Mouse (Mus musculus): ENCODE results near the gene Apom. TPM values are rescaled to one million over a fixed set of nuclear protein-coding genes. Genes with fewer than 3 reads are reported as not detected.

The Apom gene
- total RNA-seq, 1 experiment, result 10.0 TPM

DNA sequence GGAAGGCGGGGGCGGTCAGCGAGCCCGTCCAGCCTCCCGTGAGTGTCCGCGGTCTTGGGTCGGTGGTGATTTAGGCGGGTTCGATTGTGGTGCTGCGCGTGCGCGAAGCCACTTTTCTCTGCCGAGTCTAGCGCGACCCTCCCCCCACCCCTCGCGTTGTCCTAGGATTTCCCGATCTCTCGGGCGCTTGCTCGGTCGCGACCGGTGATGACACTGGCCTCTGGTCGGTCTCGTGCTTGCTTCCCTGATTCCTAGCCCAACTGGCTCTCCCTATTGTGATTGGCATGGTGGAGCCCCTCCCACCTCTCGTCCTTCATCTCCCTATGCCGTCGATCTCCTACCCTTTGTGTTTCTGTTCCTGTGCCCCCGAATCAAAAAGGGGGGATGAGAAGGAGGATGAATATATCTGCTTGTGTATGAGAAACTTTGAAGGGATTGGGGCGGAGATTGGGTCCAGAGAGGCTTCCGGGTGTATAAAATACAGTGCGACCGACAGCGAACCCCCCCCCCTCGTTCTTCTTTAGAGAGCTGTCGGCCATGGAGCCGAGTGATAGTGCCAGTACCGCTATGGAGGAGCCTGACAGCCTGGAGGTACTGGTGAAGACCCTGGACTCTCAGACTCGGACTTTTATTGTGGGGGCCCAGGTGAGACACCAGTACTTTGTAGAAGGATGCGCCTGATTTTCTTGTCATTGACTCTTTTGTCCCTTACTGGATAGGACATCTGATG, 3.9 kb upstream of the Apom start:
- H3K9ac ChIP-seq (ENCODE audit: insufficient read depth, low read depth, low read length, poor library complexity, severe bottlenecking), result peak overlapping the region; percentile 98
- H3K9me3 ChIP-seq (ENCODE audit: control insufficient read depth, insufficient read depth, low read depth, low read length), result no peaks in the 10 kb centered on the region
- DNase-seq (ENCODE audit: low read depth, low spot score), result peak; percentile 60
- H3K27ac ChIP-seq (ENCODE audit: insufficient read depth, low read depth, low read length, poor library complexity, severe bottlenecking), result peak overlapping the region; percentile 94
- in situ Hi-C loops (cut with MboI; ENCODE audit: low sequenced_read_pairs in 2 of 2, unreplicated experiment in 2 of 2), result no loop called here
- H3K4me1 ChIP-seq (ENCODE audit: control insufficient read depth in 2 of 2, insufficient read depth in 2 of 2, low read length in 2 of 2, poor library complexity in 1 of 2), result peaks cover 0 to 12% of the 10 kb centered on the region in 2 experiments; a peak in 2 of 4 replicates
- peaks cover 23% of the 10 kb centered on the region for H3K36me3 ChIP-seq (ENCODE audit: control insufficient read depth, insufficient read depth, low read length, poor library complexity, severe bottlenecking)
- H3K4me3 ChIP-seq (ENCODE audit: insufficient read depth in 1 of 2, low read depth in 1 of 2, low read length in 2 of 2, poor library complexity in 1 of 2, severe bottlenecking in 1 of 2), result peak overlapping the region; percentile 68 to 95
- TF ChIP-seq MAFK (IDR thresholded peaks at IDR 0.05; ENCODE audit: insufficient read depth, low read depth, low read length) (no peak), ZC3H11A (IDR thresholded peaks at IDR 0.05; ENCODE audit: borderline replicate concordance, low read depth, low read length) (no peak), ZNF384 (IDR thresholded peaks at IDR 0.05; ENCODE audit: low read depth, low read length) (no peak), CHD2 (IDR thresholded peaks at IDR 0.05; ENCODE audit: low read depth, low read length) (peak; percentile 40; the same call in 1 of the 2 replicates)

DNA sequence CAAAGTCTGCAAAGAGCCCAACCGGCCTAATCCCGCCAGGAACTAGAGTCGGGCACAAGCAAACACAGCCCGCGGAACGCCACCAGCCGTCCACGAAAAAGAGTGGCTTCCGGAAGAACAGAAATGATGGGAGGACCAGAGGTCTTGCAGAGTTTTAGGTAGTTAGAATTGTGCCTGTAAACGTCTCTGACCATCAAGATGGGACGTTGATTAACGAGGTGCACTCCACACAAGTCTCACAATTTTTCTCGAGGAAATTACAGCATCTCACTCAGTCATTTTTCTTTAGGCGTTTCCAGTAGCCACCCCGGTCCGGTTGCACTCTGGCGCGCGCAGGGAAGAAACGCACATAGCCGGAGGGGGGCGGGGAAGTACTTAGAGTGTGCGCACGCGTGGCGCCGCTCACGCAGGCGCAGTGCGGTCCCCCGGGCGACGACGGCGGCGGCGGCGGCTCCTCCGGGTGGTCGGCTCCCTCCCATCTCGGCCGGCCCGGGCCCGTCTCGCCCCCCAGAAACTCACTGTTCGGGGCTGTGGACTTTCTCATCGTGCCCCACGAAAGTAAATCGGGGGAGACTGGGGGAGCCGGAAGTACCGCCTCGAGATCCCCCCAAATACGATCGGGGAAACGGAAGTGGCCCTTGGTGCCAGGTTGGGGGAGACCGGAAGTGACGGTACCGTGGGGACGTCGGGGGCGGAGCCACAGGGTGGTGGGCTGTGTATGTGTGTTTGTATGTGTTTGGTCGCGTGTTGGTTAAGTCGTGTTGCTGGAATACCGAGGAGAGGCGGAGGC, 3.1 kb upstream of the Apom start, which contains the start of gene Bag6:
TSS of gene Bag6 (plus strand) at position 378 of the 790 bp plus-strand sequence.
- Histone ChIP-seq H3K36me3 (ENCODE audit: control insufficient read depth, insufficient read depth, low read length, poor library complexity, severe bottlenecking) (peaks cover 16% of the 10 kb centered on the region), H3K27ac (ENCODE audit: insufficient read depth, low read depth, low read length, poor library complexity, severe bottlenecking) (peak within 1 kb of the TSS; percentile 94), H3K4me3 (ENCODE audit: insufficient read depth in 1 of 2, low read depth in 1 of 2, low read length in 2 of 2, poor library complexity in 1 of 2, severe bottlenecking in 1 of 2) (peak within 1 kb of the TSS; percentile 68 to 95), H3K9ac (ENCODE audit: insufficient read depth, low read depth, low read length, poor library complexity, severe bottlenecking) (peak within 1 kb of the TSS; percentile 98), H3K4me1 (ENCODE audit: control insufficient read depth in 2 of 2, insufficient read depth in 2 of 2, low read length in 2 of 2, poor library complexity in 1 of 2) (peaks cover 0 to 9% of the 10 kb centered on the region in 2 experiments; a peak in 2 of 4 replicates), H3K9me3 (ENCODE audit: control insufficient read depth, insufficient read depth, low read depth, low read length) (no peaks in the 10 kb centered on the region)
- in situ Hi-C loops (cut with MboI; ENCODE audit: low sequenced_read_pairs in 2 of 2, unreplicated experiment in 2 of 2), result no loop called here
- TF ChIP-seq HCFC1 (IDR thresholded peaks at IDR 0.05; ENCODE audit: borderline replicate concordance, insufficient read depth, low read length), result peak; percentile 83
- TF ChIP-seq MAFK (IDR thresholded peaks at IDR 0.05; ENCODE audit: insufficient read depth, low read depth, low read length), result no peak
- DNase-seq (ENCODE audit: low read depth, low spot score), result peak; percentile 89

DNA sequence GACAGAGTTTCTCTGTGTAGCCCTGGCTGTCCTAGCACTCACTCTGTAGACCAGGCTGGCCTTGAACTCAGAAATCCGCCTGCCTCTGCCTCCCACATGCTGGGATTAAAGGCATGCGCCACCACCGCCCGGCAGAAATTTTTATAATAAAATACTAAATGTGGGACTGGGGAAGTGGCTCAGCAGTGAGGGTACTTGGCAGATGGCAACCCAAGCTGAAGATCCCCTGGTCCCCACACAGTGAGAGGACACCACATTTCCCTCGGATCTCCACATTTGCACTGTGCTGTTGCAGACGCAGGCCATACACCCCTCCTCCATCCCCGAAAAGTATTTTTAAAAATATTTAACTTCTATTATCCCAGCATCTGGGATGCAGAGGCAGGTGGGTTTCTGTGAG, 1.7 kb upstream of the Apom start:
- no peak for DNase-seq (ENCODE audit: low read depth, low spot score)
- peaks cover 4% of the 10 kb centered on the region for H3K36me3 ChIP-seq (ENCODE audit: control insufficient read depth, insufficient read depth, low read length, poor library complexity, severe bottlenecking)
- H3K9me3 ChIP-seq (ENCODE audit: control insufficient read depth, insufficient read depth, low read depth, low read length), result no peaks in the 10 kb centered on the region
- H3K27ac ChIP-seq (ENCODE audit: insufficient read depth, low read depth, low read length, poor library complexity, severe bottlenecking), result no peak overlapping the region
- TF ChIP-seq ZNF384 (IDR thresholded peaks at IDR 0.05; ENCODE audit: low read depth, low read length), result no peak
- no peak for TF ChIP-seq ZC3H11A (IDR thresholded peaks at IDR 0.05; ENCODE audit: borderline replicate concordance, low read depth, low read length)
- TF ChIP-seq HCFC1 (IDR thresholded peaks at IDR 0.05; ENCODE audit: borderline replicate concordance, insufficient read depth, low read length), result no peak
- TF ChIP-seq MAFK (IDR thresholded peaks at IDR 0.05; ENCODE audit: insufficient read depth, low read depth, low read length), result no peak
- no peak for TF ChIP-seq CHD2 (IDR thresholded peaks at IDR 0.05; ENCODE audit: low read depth, low read length)
- no peak overlapping the region for H3K4me3 ChIP-seq (ENCODE audit: insufficient read depth in 1 of 2, low read depth in 1 of 2, low read length in 2 of 2, poor library complexity in 1 of 2, severe bottlenecking in 1 of 2)
- H3K4me1 ChIP-seq (ENCODE audit: control insufficient read depth in 2 of 2, insufficient read depth in 2 of 2, low read length in 2 of 2, poor library complexity in 1 of 2), result peaks cover 0 to 7% of the 10 kb centered on the region in 2 experiments; a peak in 2 of 4 replicates
- no peak overlapping the region; the same call in 1 of the 2 replicates for H3K9ac ChIP-seq (ENCODE audit: insufficient read depth, low read depth, low read length, poor library complexity, severe bottlenecking)
- in situ Hi-C loops (cut with MboI; ENCODE audit: low sequenced_read_pairs in 2 of 2, unreplicated experiment in 2 of 2), result no loop called here

DNA sequence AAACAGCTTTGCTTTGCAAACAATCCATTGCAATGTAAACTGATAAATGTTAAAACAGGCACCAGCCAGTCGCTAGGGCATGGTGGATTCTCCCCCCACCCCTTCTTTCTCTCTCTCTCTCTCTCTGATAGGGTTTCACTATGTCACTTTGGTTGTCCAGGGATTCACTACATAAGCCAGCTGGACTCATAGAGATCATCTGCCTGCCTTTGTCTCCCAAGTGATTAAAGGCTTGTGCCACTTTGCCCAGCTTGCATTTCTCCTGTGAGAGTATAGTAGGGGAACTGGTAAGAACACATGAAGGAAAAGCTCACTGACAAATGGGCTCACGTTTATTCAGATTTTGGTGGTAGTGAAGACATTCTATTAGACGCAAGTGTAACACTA, 317 bp upstream of the Apom start:
- TF ChIP-seq MAFK (IDR thresholded peaks at IDR 0.05; ENCODE audit: insufficient read depth, low read depth, low read length), result no peak
- no peak for TF ChIP-seq ZNF384 (IDR thresholded peaks at IDR 0.05; ENCODE audit: low read depth, low read length)
- no peak for TF ChIP-seq HCFC1 (IDR thresholded peaks at IDR 0.05; ENCODE audit: borderline replicate concordance, insufficient read depth, low read length)
- no peak for TF ChIP-seq CHD2 (IDR thresholded peaks at IDR 0.05; ENCODE audit: low read depth, low read length)
- no peak for TF ChIP-seq ZC3H11A (IDR thresholded peaks at IDR 0.05; ENCODE audit: borderline replicate concordance, low read depth, low read length)
- Histone ChIP-seq H3K27ac (ENCODE audit: insufficient read depth, low read depth, low read length, poor library complexity, severe bottlenecking) (no peak overlapping the region), H3K9me3 (ENCODE audit: control insufficient read depth, insufficient read depth, low read depth, low read length) (no peaks in the 10 kb centered on the region), H3K4me1 (ENCODE audit: control insufficient read depth in 2 of 2, insufficient read depth in 2 of 2, low read length in 2 of 2, poor library complexity in 1 of 2) (peaks cover 0 to 4% of the 10 kb centered on the region in 2 experiments; a peak in 2 of 4 replicates), H3K36me3 (ENCODE audit: control insufficient read depth, insufficient read depth, low read length, poor library complexity, severe bottlenecking) (no peaks in the 10 kb centered on the region), H3K4me3 (ENCODE audit: insufficient read depth in 1 of 2, low read depth in 1 of 2, low read length in 2 of 2, poor library complexity in 1 of 2, severe bottlenecking in 1 of 2) (no peak overlapping the region), H3K9ac (ENCODE audit: insufficient read depth, low read depth, low read length, poor library complexity, severe bottlenecking) (no peak overlapping the region)
- in situ Hi-C loops (cut with MboI; ENCODE audit: low sequenced_read_pairs in 2 of 2, unreplicated experiment in 2 of 2), result no loop called here
- no peak for DNase-seq (ENCODE audit: low read depth, low spot score)

Data from ES-E14 (cell line).